28 mouse cellular contexts compared by ENCODE assay signal in the genomic region with DNA sequence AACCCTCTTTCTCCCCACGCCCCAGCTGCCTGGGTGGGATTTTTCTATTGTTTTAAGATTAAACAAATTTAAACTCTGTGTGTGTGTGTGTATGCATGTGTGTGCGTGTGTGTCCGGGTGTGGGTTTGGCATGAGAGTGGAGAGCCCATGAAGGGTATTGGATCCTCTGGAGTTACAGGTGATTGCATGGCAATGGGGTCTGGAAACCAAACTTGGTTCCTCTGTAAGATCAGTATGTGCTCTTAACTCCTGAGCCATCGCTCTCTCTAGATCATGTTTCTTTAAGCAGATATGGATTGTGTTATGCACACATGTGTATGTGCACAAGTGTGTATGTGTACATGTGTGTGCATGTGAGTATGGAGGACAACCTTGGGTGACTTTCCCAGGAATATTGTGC. TPM values are rescaled to one million over a fixed set of nuclear protein-coding genes. Genes with fewer than 3 reads are reported as not detected.
DNase-seq lines count a peak whose midpoint lies in the region; ATAC-seq and TF ChIP-seq lines count a peak whose summit lies in the region.
"Had no signal": no experiment of that assay in that cellular context is flagged by ENCODE, and none has a peak within 500 bp of the region (broad histone marks: within the 10 kb centered on the region; RNA-seq: fewer than 3 reads in every experiment).

No protein-coding gene starts in this region.

- no peak overlapping the region for H3K4me2 ChIP-seq in heart, embryonic 15.5 days
- peak overlapping the region; percentile 56 for H3K4me2 ChIP-seq in lung, embryonic 15.5 days
- no peak overlapping the region for H3K4me2 ChIP-seq in stomach, embryonic 14.5 days (replicated peaks; ENCODE audit: low read depth, low read length)
- H3K4me2 ChIP-seq in stomach, postnatal 0 days (replicated peaks; ENCODE audit: low read depth): no peak overlapping the region

- H3K9me3 ChIP-seq in heart, embryonic 15.5 days (replicated peaks): no peaks in the 10 kb centered on the region
- H3K9me3 ChIP-seq in heart, embryonic 10.5 days: no peaks in the 10 kb centered on the region
- no peaks in the 10 kb centered on the region for H3K9me3 ChIP-seq in lung, embryonic 15.5 days
- H3K9me3 ChIP-seq in stomach, embryonic 14.5 days (ENCODE audit: control insufficient read depth, low read depth, low read length): no peaks in the 10 kb centered on the region
- no peaks in the 10 kb centered on the region for H3K9me3 ChIP-seq in stomach, postnatal 0 days (ENCODE audit: control insufficient read depth, low read length)
- H3K9me3 ChIP-seq: hindbrain, embryonic 13.5 days; limb, embryonic 12.5 days; midbrain, embryonic 15.5 days; neural tube, embryonic 15.5 days had no signal

- no peak overlapping the region for H3K9ac ChIP-seq in heart, embryonic 15.5 days
- no peak overlapping the region for H3K9ac ChIP-seq in lung, embryonic 15.5 days
- H3K9ac ChIP-seq in stomach, embryonic 14.5 days (replicated peaks; ENCODE audit: low read depth, low read length): no peak overlapping the region
- H3K9ac ChIP-seq in stomach, postnatal 0 days (ENCODE audit: low read length): no peak overlapping the region
- H3K9ac ChIP-seq: hindbrain, embryonic 13.5 days; limb, embryonic 12.5 days; midbrain, embryonic 15.5 days; neural tube, embryonic 15.5 days had no signal

- ATAC-seq in heart, embryonic 15.5 days (replicated peaks; ENCODE audit: insufficient number of reproducible peaks, insufficient read depth, low FRiP score, low read depth): no peak
- no peak for ATAC-seq in lung, embryonic 15.5 days (ENCODE audit: borderline replicate concordance, extremely low read depth, low FRiP score, low TSS enrichment)
- no peak for ATAC-seq in stomach, embryonic 14.5 days (ENCODE audit: insufficient number of reproducible peaks, insufficient read depth, low FRiP score, low read depth)
- no peak for ATAC-seq in stomach, postnatal 0 days (ENCODE audit: low FRiP score, low TSS enrichment)
- ATAC-seq: forebrain, embryonic 14.5 days; intestine, postnatal 0 days; midbrain, embryonic 15.5 days had no signal

- no peaks in the 10 kb centered on the region for H3K27me3 ChIP-seq in heart, embryonic 15.5 days
- no peaks in the 10 kb centered on the region for H3K27me3 ChIP-seq in heart, embryonic 10.5 days (ENCODE audit: insufficient read depth, poor library complexity, severe bottlenecking)
- no peaks in the 10 kb centered on the region for H3K27me3 ChIP-seq in lung, embryonic 15.5 days
- H3K27me3 ChIP-seq in stomach, embryonic 14.5 days (ENCODE audit: control insufficient read depth, insufficient read depth, low read length): no peaks in the 10 kb centered on the region
- no peaks in the 10 kb centered on the region for H3K27me3 ChIP-seq in stomach, postnatal 0 days (ENCODE audit: control insufficient read depth, insufficient read depth, low read length)
- H3K27me3 ChIP-seq: hindbrain, embryonic 13.5 days; midbrain, embryonic 15.5 days; neural tube, embryonic 15.5 days had no signal

- no peaks in the 10 kb centered on the region for H3K36me3 ChIP-seq in heart, embryonic 15.5 days
- H3K36me3 ChIP-seq in heart, embryonic 10.5 days: no peaks in the 10 kb centered on the region
- H3K36me3 ChIP-seq in lung, embryonic 15.5 days: no peaks in the 10 kb centered on the region
- no peaks in the 10 kb centered on the region for H3K36me3 ChIP-seq in stomach, embryonic 14.5 days (ENCODE audit: control insufficient read depth, insufficient read depth, low read length)
- H3K36me3 ChIP-seq in stomach, postnatal 0 days (ENCODE audit: control insufficient read depth, insufficient read depth, low read length): no peaks in the 10 kb centered on the region
- H3K36me3 ChIP-seq: hindbrain, embryonic 13.5 days; limb, embryonic 12.5 days; midbrain, embryonic 15.5 days; neural tube, embryonic 15.5 days had no signal

- H3K27ac ChIP-seq in heart, embryonic 15.5 days: peak overlapping the region; percentile 22; the same call in 1 of the 2 replicates
- no peak overlapping the region for H3K27ac ChIP-seq in heart, embryonic 10.5 days
- H3K27ac ChIP-seq in lung, embryonic 15.5 days: peak overlapping the region; percentile 3
- H3K27ac ChIP-seq in stomach, embryonic 14.5 days (ENCODE audit: low read length): 0 out of 2 replicates have a peak overlapping the region, but pooled peaks have one; percentile 66
- H3K27ac ChIP-seq in stomach, postnatal 0 days (replicated peaks): no peak overlapping the region
- H3K27ac ChIP-seq: limb, embryonic 12.5 days had no signal

- no peak for TF ChIP-seq EP300 in stomach, postnatal 0 days (optimal IDR thresholded peaks at IDR 0.05)

- 84% methylated on average over 4 of the region's 4 CpGs for WGBS in heart, embryonic 15.5 days
- WGBS in heart, embryonic 10.5 days: 83% methylated on average over 4 of the region's 4 CpGs
- WGBS in lung, embryonic 15.5 days: 46% methylated on average over 4 of the region's 4 CpGs
- 61% methylated on average over 4 of the region's 4 CpGs for WGBS in stomach, embryonic 14.5 days
- 48% methylated on average over 4 of the region's 4 CpGs for WGBS in stomach, postnatal 0 days

- no peak for DNase-seq in heart, embryonic 10.5 days (ENCODE audit: low spot score)
- DNase-seq in lung, postnatal 10 days: no peak
- DNase-seq in stomach, postnatal 0 days (ENCODE audit: low spot score): no peak
- no peak for DNase-seq in testis, postnatal 10 days (ENCODE audit: low spot score)
- DNase-seq in left cerebral cortex, postnatal 4 days: no peak
- DNase-seq: cerebellum, adult 11 months; cerebellum, adult 9-10 months; cerebellum, postnatal 36 days; gastrocnemius, postnatal 25 days; heart, adult 11 months; heart, postnatal 4 days; retina, postnatal 1 day; right cerebral cortex, postnatal 25 days had no signal

- H3K4me1 ChIP-seq in heart, embryonic 15.5 days (replicated peaks): peaks cover 27% of the 10 kb centered on the region
- peaks cover 47% of the 10 kb centered on the region for H3K4me1 ChIP-seq in heart, embryonic 10.5 days
- H3K4me1 ChIP-seq in lung, embryonic 15.5 days: peaks cover 30% of the 10 kb centered on the region
- peaks cover 15% of the 10 kb centered on the region for H3K4me1 ChIP-seq in stomach, embryonic 14.5 days (ENCODE audit: control insufficient read depth, insufficient read depth, low read length)
- H3K4me1 ChIP-seq in stomach, postnatal 0 days (replicated peaks; ENCODE audit: control insufficient read depth, insufficient read depth): peaks cover 13% of the 10 kb centered on the region

- intact Hi-C loops in left cerebral cortex, postnatal 4 days (cut with DNase I): no loop called here

- no peak for TF ChIP-seq CTCF in stomach, postnatal 0 days (IDR thresholded peaks at IDR 0.05; ENCODE audit: low read depth)

- H3K4me3 ChIP-seq in heart, embryonic 15.5 days: no peak overlapping the region
- H3K4me3 ChIP-seq in heart, embryonic 10.5 days: no peak overlapping the region
- no peak overlapping the region for H3K4me3 ChIP-seq in lung, embryonic 15.5 days
- H3K4me3 ChIP-seq in stomach, embryonic 14.5 days (ENCODE audit: low read depth, low read length): no peak overlapping the region
- H3K4me3 ChIP-seq in stomach, postnatal 0 days (ENCODE audit: low read depth, low read length): no peak overlapping the region
- H3K4me3 ChIP-seq: hindbrain, embryonic 13.5 days; limb, embryonic 12.5 days; midbrain, embryonic 15.5 days; neural tube, embryonic 15.5 days had no signal

RNA-seq across cellular contexts. Expression of a gene that starts 14.4 kb away (rescaled TPM):
- 0.30 and 0.31 TPM in 2 replicates for polyA plus RNA-seq in heart, embryonic 15.5 days (2015; fragmentation: Nextera tagmentation; extraction: Ambion mirVana)
- 0.46 and 0.59 TPM in 2 replicates for polyA plus RNA-seq in heart, embryonic 10.5 days (2016; fragmentation: Nextera tagmentation; extraction: Ambion mirVana)
- 0.08 and 0.09 TPM in 2 replicates for polyA plus RNA-seq in lung, embryonic 15.5 days (2015; fragmentation: Nextera tagmentation; extraction: Ambion mirVana)
- polyA plus RNA-seq in stomach, embryonic 14.5 days (2014; fragmentation: Nextera tagmentation; extraction: Ambion mirVana): not detected in 2 replicates
- not detected in 2 replicates for polyA plus RNA-seq in stomach, postnatal 0 days (2015; fragmentation: Nextera tagmentation; extraction: Ambion mirVana)
- under 1 TPM in 1 of 2 experiments, not detected in 1; 0.24 TPM for total RNA-seq in left cerebral cortex, postnatal 4 days (2021)
- total RNA-seq: gastrocnemius, adult 18-20 months; gastrocnemius, postnatal 25 days; megakaryocyte-erythroid progenitor cell, adult 5-6 weeks had no signal
- polyA plus RNA-seq: embryonic facial prominence, embryonic 11.5 days; forebrain, embryonic 14.5 days; hindbrain, embryonic 13.5 days; intestine, postnatal 0 days; kidney, embryonic 14.5 days; limb, embryonic 12.5 days; lung, adult 2 months; macrophage; midbrain, embryonic 15.5 days had no signal

Comparison
In these comparisons a context has a peak if more than half of its experiments do, and no peak if none do; other contexts are left out.
1. H3K27ac ChIP-seq: peak in heart, embryonic 15.5 days (single experiment), lung, embryonic 15.5 days (single experiment) and stomach, embryonic 14.5 days (single experiment); none in heart, embryonic 10.5 days (single experiment) and stomach, postnatal 0 days (single experiment).